Mouse (Mus musculus) embryonic fibroblast, embryonic 13.5 days (primary cell): ENCODE measurements around the gene Cabp4.

Source experiments
- CTCF ChIP-seq: IDR thresholded peaks from 2 replicates; pipeline ENCODE4 v1.5.1; 2011; ENCODE audit warnings: mild to moderate bottlenecking, control low read depth, low read length, moderate library complexity, borderline replicate concordance; ENCODE audit not compliant: insufficient read depth
- POLR2A ChIP-seq: IDR thresholded peaks from 2 replicates; pipeline ENCODE4 v1.6.1; 2011; ENCODE audit warnings: low read depth, mild to moderate bottlenecking, control low read depth, low read length, moderate library complexity

DNA sequence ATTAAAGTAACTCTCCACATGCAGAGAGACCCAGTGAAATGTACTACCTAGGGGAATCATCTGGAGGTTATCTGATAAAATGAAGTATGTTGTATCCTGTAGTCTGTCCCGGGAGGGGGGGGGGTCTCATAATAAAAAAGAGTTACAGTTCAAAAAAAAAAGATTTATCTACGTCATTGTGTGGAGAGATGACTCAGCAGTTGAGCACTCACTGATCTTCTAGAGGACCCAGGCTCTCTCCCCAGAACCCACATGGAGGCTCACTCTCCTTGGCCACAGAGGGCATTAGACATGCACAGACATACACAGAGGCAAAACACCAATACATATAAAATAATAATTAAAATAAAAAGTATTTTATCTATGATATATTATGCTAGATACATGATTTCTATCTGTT lies 52.5 kb downstream of the Cabp4 start:
- TF ChIP-seq CTCF (no peak), POLR2A (no peak)
